Mouse (Mus musculus): ENCODE data around the gene Mlkl. TPM values are rescaled to one million over a fixed set of nuclear protein-coding genes. Genes with fewer than 3 reads are reported as not detected.
"Not testable (repeated sequence)": the region's sequence is repeated elsewhere in the genome, so short reads cannot be mapped to it uniquely, and the experiment has no call there.

The Mlkl gene
- total RNA-seq, 2 experiments from 2014 or later = 9.1 to 20.5 TPM

DNA sequence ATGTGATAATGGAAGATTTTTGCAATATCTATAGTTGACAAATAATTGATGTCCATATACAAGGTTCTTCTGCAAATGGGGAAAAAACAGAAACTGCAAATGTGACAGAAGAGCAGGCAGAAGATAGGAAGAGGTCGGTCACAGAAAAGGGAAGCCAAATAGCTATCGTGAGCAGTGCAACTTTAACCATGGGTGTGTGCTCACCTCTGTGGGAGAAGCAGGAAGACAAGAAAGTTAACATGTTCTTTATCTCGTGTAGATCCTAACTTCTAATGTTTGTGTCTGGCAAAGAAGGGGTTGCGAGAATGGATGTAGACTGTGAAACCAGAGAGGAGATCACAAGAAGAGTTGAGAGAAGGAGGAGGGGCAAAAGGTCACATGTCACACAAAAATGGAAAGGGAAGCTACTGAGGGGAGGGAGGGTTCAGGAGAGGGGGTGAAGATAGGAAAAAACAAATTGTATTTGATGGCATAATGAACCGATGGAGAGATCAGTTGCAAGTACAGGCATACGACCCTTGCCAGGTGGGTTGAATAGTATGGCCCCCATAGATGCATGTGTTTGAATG is 12.7 kb downstream of the Mlkl start:
- no peak for ATAC-seq (replicated peaks; ENCODE audit: low FRiP score, poor library complexity, severe bottlenecking)

DNA sequence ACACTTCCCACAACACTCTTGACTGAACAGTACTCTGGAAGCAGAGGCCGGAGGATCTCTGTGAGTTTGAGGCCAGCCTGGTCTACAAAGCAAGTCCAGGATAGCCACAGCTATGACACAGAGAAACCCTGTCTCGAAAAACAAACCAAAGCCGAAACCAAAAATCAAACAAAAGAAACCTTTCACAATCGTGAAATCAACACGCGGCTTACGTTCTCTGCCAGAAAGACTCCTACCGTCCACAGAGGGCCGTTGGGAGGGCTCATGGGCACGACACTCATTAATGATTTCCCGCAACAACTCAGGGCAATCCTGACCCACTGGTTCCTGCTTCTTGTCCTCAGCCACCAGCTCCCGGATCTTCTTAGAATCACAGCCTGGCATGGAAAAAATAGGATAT is 23.2 kb downstream of the Mlkl start:
- no peak for ATAC-seq (replicated peaks; ENCODE audit: low FRiP score, poor library complexity, severe bottlenecking)

DNA sequence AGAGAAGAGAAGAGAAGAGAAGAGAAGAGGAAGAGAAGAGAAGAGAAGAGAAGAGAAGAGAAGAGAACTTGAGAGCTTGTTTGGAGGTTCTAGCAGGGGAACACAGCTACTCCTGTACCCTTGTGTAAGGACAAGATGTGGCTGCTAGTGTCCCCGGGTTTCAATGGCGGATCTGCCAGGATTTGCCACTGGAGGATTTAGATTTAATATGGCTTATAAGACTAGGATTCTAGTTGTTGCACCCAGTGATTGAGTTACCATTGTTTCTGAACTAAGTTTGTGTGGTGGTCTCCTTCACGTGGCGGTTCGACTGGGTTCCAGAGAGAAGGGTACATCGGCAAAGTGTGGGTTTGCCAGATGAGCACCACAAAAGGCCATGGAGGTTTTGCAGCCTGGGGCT is 24.0 kb downstream of the Mlkl start:
- not testable (repeated sequence) for ATAC-seq (replicated peaks; ENCODE audit: low FRiP score, poor library complexity, severe bottlenecking)

DNA sequence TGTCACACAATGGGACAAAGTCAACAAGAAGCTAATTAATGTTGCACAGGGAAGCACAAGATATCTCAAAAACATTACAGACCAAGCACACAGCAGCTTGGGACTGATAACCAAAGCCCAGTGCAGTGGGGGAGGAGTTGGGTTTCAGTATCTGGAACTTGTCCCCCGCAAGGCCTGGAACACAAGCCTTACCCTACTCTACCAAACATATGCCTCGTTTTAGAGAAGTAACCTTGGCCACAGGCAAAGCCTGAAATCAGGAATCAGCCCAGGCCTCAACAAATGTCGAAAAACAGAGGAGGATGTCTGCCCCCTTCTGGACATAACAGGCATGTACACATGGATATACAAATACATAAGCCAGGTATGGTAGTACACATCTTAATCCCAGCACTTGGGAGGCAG is 25.2 kb downstream of the Mlkl start:
- peak; percentile 97 for ATAC-seq (replicated peaks; ENCODE audit: low FRiP score, poor library complexity, severe bottlenecking)

DNA sequence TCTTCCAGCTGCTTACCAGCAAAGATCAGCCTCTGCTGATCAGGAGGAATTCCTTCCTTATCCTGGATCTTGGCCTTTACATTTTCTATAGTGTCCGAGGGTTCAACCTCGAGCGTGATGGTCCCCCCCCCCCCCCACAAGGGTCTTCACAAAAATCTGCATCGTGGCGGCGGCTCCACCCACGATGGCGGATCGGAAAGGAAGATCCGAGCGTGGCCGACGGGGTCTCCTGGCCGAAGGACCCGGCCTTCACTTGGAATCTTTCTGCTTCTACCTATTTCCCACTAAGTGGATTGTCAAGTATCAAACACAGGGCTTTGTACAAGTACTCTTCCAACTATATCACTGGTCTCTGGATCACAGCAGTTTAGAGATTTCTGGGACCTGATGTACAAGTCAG is 28.0 kb downstream of the Mlkl start:
- ATAC-seq (replicated peaks; ENCODE audit: low FRiP score, poor library complexity, severe bottlenecking) = not testable (repeated sequence)

DNA sequence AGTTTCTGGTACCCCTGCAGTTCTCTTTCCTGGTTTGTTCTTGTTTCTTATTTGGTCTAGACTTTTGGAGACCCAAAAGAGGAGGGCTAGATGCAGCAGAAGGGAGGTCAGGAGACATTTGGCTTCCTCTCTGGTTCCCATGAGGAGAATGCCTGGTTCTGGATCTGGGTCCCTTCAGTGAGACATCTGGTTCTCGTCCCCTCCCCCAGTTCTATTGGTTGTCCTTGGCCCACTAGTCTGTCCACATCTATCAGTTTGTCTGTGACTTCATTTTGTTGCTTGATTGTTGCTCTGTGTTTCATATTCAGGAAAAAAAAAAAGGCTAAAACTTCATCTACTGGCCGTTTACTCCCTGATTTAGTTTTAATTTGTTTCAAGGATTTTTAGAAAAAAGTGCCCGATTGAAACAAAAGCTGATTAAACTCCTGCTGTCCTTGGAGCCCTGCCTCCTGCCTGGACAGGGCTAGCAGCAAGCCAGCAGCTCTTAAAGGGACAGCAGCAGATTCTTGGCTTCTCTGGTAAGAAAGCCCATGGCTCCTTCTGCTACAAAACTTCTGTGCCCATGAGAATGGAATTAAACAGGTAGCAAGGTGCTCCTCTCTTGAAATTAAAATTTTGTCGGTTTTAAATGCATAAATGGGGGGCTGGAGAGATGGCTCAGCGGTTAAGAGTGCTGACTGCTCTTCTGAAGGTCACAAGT is 32.8 kb downstream of the Mlkl start:
- ATAC-seq (replicated peaks; ENCODE audit: low FRiP score, poor library complexity, severe bottlenecking) = no peak

DNA sequence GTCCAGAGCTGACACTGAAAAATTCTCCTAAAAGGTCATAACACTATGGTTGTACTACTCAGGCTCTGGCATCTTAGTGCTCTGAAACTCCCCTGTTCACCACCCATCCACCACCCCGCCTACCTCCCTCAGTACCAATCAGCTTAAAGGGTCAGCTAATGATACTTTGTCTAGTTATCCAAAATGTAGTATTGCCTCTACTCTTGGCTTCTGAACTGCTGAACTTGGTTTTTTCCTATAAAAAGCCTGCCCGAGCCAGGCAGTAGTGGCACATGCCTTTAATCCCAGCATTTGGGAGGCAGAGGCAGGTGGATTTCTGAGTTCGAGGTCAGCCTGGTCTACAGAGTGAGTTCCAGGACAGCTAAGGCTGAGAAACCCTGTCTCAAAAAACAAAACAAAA is 33.6 kb downstream of the Mlkl start:
- no peak for ATAC-seq (replicated peaks; ENCODE audit: low FRiP score, poor library complexity, severe bottlenecking)

DNA sequence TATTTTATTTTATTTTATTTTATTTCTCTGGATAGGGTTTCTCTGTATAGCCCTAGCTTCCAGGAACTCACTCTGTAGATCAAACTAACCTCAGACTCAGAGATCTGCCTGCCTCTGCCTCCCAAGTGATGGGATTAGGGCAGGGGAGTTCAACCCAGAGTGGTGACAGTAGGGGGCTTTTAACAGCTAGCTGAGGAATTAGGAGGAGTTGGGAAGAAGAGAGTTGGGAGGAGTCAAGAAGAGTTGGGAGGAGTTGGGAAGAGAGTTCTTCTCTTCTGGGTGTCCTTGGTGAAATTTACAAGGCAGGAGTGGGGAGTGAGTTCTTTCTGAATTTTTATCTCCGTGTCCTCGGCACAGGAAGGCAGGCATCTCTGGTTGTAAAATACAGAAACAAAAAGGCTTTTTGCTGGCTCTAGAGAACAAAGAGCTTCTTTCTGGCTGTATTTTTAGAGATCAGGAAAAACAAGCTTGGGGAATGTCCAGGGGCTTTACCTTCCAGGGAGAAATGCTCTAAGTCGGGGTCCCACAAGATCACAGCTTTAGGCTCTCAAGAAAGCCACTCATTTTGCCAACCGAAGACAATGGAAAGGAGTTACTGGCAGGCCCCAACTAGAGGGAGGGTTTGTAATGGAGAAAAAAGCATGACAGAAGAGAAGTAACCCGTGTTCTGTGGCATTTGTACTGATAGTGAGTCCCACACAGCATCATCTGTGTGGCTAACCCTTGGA is 34.7 kb downstream of the Mlkl start:
- not testable (repeated sequence) for ATAC-seq (replicated peaks; ENCODE audit: low FRiP score, poor library complexity, severe bottlenecking)

DNA sequence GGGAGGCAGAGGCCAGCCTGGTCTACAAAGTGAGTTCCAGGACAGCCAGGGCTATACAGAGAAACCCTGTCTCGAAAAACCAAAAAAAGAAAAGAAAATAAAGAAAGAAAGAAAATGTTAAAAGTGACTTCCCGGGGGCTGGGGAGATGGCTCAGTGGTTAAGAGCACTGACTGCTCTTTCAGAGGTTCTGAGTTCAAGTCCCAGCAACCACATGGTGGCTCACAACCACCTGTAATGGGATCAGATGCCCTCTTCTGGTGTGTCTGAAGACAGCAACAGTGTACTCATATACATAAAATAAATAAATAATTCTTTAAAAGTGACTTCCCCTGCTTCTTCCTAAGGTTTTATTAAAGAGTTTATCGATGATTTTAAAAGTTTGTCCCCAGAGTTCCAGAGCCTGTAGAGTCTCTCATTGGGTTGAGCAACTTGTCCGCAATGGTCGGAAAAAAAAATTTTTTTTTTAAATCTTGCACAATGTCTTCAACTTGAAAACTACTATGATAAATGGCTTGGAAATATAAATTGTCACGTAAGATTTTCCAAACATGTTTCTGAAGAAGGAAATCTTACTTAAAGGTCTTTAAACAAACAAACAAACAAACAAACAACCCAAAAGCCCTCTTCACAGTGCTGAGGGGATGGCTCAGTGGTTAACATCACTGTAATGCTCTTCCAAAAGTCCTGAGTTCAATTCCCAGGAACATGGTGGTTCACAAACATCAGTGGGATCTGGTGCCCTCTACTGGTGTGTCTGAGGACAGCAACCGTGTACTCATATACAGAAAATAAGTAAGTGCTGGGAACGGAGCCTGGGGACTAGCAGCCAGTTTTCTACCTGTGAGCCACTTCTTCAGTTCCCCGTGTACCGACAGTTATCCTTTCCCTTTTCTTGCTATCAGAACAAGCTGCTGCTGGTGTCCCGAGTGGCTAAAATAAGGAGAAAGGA is 37.1 kb downstream of the Mlkl start:
- no peak for ATAC-seq (replicated peaks; ENCODE audit: low FRiP score, poor library complexity, severe bottlenecking)

DNA sequence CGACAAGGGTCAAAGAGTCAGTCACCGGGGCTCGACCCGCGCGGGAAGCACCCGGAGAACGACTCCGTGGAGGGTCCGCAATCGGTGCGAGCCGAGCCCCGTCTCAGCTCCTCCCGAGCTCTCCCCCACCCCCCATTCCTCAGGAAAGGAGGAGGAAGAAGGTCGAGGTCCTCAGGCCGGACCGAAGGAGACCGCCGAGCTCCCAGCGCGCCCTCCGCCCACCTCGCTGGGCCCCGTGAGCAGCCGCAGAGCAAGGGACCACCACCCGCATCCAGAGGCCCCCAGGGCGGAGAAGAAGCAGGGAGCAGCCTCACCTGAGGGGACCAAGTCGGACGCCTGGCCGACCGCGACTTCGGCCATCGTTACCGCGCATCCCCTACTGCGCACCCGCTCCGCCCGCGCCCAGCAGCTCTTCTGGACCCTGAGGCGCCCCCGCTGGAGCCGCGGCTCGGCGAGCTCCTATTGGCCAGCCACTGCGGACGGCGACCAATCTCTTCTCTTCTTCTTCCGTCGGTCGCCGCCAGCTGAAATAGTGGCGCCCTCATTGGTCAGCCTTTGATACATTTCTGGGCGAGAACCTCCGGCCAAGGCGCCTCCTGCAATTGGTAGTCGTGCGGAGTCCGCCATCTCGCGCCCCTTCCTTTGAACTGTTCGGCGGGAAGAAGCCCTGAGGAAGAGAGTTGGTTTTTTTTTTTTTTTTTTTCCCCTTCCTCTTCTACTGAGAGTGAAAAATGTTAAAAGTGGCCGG is 38.0 kb downstream of the Mlkl start, which contains the start of gene Rfwd3:
TSS of gene Rfwd3 (minus strand) at position 402 of the 748 bp plus-strand sequence.
- peak; percentile 99 for ATAC-seq (replicated peaks; ENCODE audit: low FRiP score, poor library complexity, severe bottlenecking)

DNA sequence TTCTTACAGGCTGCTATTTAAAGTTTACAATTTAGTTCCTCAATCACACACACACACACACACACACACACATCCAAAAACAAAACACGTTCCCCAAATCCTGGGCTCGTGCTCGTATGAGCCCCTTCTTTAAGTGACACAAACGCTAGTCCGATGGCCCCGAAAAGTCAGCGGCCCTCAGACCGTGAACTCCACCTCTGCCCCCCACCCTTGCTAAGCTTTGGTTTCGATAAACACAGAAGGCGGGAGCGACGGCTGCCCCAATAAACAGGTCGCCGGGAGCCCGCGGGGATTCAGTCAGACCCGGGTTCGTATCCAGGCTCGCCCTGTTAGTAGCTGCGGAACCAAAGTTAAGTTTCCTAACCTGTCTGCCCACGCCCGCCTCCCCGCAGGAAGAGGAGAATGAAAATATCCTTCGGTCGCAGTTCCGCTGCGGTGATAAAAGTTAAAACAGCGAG is 38.6 kb downstream of the Mlkl start:
- peak; percentile 60 for ATAC-seq (replicated peaks; ENCODE audit: low FRiP score, poor library complexity, severe bottlenecking)

DNA sequence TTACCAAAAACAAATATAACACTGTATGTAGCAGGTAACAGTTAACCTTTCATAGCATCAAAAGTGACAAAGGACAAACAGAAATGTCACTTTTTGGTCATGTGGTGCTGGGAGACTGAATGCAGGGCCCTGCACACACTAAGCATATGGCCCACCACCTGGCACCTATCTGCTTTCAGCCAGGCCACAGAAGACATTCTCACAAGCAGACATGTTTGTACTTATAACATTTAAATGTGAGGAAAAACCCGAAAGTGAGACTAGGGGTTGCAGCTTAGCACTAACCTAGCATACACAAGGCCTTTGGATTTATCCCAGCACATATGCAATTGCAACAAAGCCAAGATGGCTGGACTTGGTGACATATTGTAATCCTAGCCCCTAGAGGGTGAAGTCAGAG is 40.0 kb downstream of the Mlkl start:
- no peak for ATAC-seq (replicated peaks; ENCODE audit: low FRiP score, poor library complexity, severe bottlenecking)

DNA sequence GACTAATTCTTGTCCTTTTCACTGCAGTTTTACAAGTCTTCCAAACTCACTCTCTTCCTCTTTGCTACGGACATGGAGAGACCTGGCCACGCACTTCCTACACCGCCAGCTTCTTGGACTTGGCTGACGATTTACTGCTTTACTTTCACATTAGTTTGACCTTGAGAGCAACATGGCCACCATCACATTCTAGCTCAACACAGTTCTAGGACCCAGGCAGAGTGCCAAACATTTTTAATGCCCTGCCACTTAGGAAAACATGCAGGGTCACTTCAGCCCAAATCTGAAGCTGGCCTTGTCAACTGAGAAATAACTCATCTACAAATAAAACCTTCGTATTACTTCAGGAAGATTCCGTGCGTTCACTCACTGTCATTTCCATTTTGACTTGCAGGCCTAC is 46.2 kb downstream of the Mlkl start:
- no peak for ATAC-seq (replicated peaks; ENCODE audit: low FRiP score, poor library complexity, severe bottlenecking)

DNA sequence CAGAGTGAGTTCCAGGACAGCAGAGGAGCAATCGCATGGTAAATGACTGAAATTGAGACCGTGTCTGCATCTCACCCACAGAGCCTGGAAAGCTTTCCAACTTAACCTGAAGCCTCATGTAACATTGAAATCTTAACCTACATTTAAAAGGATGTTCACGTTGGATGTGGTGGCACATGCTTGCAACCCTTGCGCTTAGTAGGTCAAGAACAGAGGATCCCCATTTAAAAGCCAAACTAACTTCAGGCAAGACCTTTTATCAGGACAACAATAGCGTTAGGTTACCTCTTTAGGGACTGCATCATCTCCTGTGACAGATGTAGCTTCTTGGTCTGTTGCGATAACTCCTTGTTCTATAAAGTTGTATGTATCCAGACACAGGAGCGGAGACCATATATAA is 47.4 kb downstream of the Mlkl start:
- ATAC-seq (replicated peaks; ENCODE audit: low FRiP score, poor library complexity, severe bottlenecking) = no peak

DNA sequence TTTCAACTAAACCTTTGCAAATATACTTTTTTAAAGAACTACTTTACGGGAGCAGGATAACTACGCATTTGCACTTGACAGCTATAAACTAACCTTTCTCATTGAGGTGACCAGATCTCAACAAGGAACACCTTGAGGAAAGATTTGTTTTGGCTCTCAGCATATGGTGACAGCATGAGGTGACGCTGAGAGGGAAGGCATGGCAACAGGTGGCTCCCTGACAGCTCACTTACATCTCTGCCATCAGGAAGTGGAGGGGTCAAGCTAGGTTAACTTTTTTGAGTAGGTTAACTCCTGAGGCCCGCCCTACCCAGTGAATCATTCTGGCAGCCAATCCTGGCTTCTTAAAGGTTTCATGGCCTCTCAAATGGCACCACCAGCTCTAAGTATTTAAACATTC is 52.4 kb downstream of the Mlkl start:
- no peak for ATAC-seq (replicated peaks; ENCODE audit: low FRiP score, poor library complexity, severe bottlenecking)

DNA sequence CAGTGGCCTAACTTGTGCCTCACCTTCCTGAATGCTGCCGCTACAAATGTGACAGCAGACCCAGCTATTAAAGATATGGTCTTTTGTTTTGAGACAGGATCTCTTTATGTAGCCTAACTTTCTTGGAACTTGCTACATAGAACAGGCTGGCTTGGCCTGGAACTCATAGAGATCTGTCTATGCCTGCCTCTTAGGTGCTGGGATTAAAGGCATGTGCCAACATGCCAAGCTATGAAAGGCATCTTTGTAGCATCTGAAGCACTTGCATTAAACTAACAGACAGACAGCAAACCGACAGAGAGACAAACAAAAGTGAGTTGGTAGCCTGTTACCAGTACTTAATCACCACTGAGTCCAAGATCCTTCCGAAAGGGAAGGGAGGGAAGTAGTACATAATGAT is 55.9 kb downstream of the Mlkl start:
- ATAC-seq (replicated peaks; ENCODE audit: low FRiP score, poor library complexity, severe bottlenecking) = no peak

DNA sequence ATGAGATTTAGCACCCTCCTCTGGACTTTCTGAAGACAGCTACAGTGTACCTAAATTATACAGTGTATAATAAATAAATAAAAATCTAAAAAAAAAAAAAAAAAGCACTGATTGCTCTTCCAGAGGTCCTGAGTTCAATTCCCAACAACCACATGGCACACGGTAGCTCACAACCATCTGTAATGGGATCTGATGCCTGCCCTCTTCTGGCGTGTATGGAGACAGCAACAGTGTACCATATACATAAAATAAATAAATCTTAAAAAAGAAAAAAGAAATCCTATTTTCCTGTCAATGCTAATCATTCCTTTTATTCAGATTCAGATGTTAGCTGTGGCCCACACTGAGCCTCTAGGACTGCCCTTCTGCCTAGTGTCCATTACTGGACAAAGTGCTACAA is 69.7 kb downstream of the Mlkl start:
- no peak for ATAC-seq (replicated peaks; ENCODE audit: low FRiP score, poor library complexity, severe bottlenecking)

DNA sequence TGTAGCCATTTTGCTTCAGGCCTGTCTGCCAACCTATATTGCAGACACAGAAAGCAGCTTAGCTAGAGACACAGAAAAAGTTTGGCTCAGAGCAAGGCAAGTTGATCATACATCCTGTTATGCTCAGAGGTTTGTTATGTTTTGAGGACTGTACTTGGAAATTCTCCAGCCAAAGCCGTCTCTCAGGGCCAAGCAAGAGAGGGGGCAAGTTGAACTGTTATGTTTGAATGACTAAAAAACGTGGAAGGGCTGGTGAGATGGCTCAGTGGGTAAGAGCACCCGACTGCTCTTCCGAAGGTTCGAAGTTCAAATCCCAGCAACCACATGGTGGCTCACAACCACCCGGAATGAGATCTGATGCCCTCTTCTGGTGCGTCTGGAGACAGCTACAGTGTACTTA is 71.8 kb downstream of the Mlkl start:
- not testable (repeated sequence) for ATAC-seq (replicated peaks; ENCODE audit: low FRiP score, poor library complexity, severe bottlenecking)

DNA sequence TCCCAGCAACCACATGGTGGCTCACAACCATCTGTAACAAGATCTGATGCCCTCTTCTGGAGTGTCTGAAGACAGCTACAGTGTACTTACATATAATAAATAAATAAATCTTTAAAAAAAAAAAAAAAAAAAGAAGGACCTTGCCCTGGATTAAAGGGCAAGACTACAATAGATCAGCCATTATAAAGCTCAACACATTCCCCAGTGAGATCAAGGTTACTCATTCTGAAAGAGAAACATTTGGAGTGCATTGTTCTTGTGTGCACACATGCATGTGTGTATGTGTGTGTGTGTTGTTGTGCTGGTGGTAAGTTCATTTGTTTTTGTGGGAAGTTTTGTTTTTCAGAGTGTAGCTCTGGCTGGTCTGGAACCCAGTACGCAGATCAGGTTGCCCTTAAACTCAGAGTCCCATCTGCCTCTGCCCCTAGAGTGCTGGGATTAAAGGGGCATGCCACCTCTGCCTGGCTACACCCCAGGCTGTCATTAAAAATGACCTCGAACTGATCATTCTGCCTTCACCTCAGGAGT is 73.2 kb downstream of the Mlkl start:
- no peak for ATAC-seq (replicated peaks; ENCODE audit: low FRiP score, poor library complexity, severe bottlenecking)
